20 mouse cellular contexts compared by ENCODE assay signal in the genomic region with DNA sequence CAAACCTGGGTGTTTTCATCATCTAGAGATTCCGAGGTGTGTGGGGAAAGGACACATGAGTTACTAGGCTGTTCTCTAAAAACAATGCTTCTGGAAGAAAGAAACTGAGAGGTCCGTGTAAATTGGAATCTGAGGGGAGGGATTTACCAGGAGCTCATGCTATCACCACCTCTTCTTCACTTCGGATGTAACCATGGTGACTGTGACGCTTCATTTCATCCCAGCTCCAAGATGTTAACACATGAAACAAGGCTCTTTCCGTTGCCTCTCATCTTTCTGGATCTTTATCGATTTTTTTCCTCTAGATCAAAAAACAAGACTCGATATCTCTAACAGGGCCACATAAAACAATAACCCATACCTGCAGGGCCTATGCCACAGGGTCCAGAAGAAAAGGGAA.
DNase-seq lines count a peak whose midpoint lies in the region; ATAC-seq and TF ChIP-seq lines count a peak whose summit lies in the region.
"Had no signal": no experiment of that assay in that cellular context is flagged by ENCODE, and none has a peak within 500 bp of the region (broad histone marks: within the 10 kb centered on the region; RNA-seq: fewer than 3 reads in every experiment).

No protein-coding gene starts in this region.

- H3K4me2 ChIP-seq in hindbrain, postnatal 0 days (ENCODE audit: low read depth, low read length), result no peak overlapping the region
- H3K4me2 ChIP-seq in hindbrain, embryonic 12.5 days (replicated peaks), result no peak overlapping the region
- no peak overlapping the region for H3K4me2 ChIP-seq in midbrain, postnatal 0 days (ENCODE audit: low read depth, low read length, poor library complexity, severe bottlenecking)
- no peak overlapping the region for H3K4me2 ChIP-seq in midbrain, embryonic 11.5 days
- H3K4me2 ChIP-seq: heart, embryonic 11.5 days; heart, embryonic 15.5 days; hindbrain, embryonic 14.5 days had no signal

- TF ChIP-seq POLR2A in brain, embryonic 14.5 days (IDR thresholded peaks at IDR 0.05; ENCODE audit: borderline replicate concordance, extremely low read depth, insufficient read depth, insufficient read length, poor library complexity, severe bottlenecking), result no peak

- ATAC-seq in hindbrain, postnatal 0 days, result no peak
- ATAC-seq in hindbrain, embryonic 12.5 days (ENCODE audit: low FRiP score), result no peak
- no peak for ATAC-seq in midbrain, postnatal 0 days (ENCODE audit: low FRiP score)
- ATAC-seq in midbrain, embryonic 11.5 days (ENCODE audit: low FRiP score), result no peak
- ATAC-seq: forebrain, embryonic 14.5 days; Patski had no signal

- DNase-seq in hindbrain, postnatal 0 days (ENCODE audit: low spot score), result peak; percentile 38
- DNase-seq in midbrain, postnatal 0 days (ENCODE audit: low spot score), result peak; percentile 37
- no peak for DNase-seq in midbrain, embryonic 11.5 days (ENCODE audit: low spot score, missing footprints)
- DNase-seq in R1 (ENCODE audit: low read depth, low spot score) (peak; percentile 18), liver (no peak)
- DNase-seq in brain, embryonic 14.5 days (ENCODE audit: low read depth), result peak; percentile 60
- DNase-seq: adrenal gland, postnatal 10 days; cerebellum, adult 18-20 months; cerebellum, adult 9-11 months; cerebellum, postnatal 36 days; gastrocnemius, postnatal 14 days; heart, adult 2 months; heart, postnatal 14 days had no signal

- no peak overlapping the region for H3K9ac ChIP-seq in hindbrain, postnatal 0 days (replicated peaks; ENCODE audit: low read length)
- H3K9ac ChIP-seq in hindbrain, embryonic 12.5 days, result no peak overlapping the region
- no peak overlapping the region for H3K9ac ChIP-seq in midbrain, postnatal 0 days (replicated peaks; ENCODE audit: low read length, poor library complexity, severe bottlenecking)
- no peak overlapping the region for H3K9ac ChIP-seq in midbrain, embryonic 11.5 days (ENCODE audit: low read length)
- H3K9ac ChIP-seq: heart, embryonic 15.5 days; hindbrain, embryonic 14.5 days had no signal

- no peaks in the 10 kb centered on the region for H3K9me3 ChIP-seq in hindbrain, postnatal 0 days (ENCODE audit: low read length)
- H3K9me3 ChIP-seq in hindbrain, embryonic 12.5 days (replicated peaks), result no peaks in the 10 kb centered on the region
- no peaks in the 10 kb centered on the region for H3K9me3 ChIP-seq in midbrain, postnatal 0 days (ENCODE audit: low read length)
- H3K9me3 ChIP-seq in midbrain, embryonic 11.5 days (ENCODE audit: control insufficient read depth, low read length), result no peaks in the 10 kb centered on the region
- H3K9me3 ChIP-seq: heart, embryonic 15.5 days had no signal

- WGBS in hindbrain, postnatal 0 days, result 38% methylated on average over 7 of the region's 7 CpGs
- 50% methylated on average over 7 of the region's 7 CpGs for WGBS in hindbrain, embryonic 12.5 days
- WGBS in midbrain, postnatal 0 days, result 25% methylated on average over 7 of the region's 7 CpGs
- 46% methylated on average over 7 of the region's 7 CpGs for WGBS in midbrain, embryonic 11.5 days

- no peaks in the 10 kb centered on the region for H3K4me1 ChIP-seq in hindbrain, postnatal 0 days (ENCODE audit: insufficient read depth, low read length)
- no peaks in the 10 kb centered on the region for H3K4me1 ChIP-seq in hindbrain, embryonic 12.5 days
- H3K4me1 ChIP-seq in midbrain, postnatal 0 days (ENCODE audit: insufficient read depth, low read length), result no peaks in the 10 kb centered on the region
- no peaks in the 10 kb centered on the region for H3K4me1 ChIP-seq in midbrain, embryonic 11.5 days (ENCODE audit: control insufficient read depth, insufficient read depth, low read length)
- H3K4me1 ChIP-seq: heart, embryonic 15.5 days had no signal

- no peaks in the 10 kb centered on the region for H3K27me3 ChIP-seq in hindbrain, postnatal 0 days (ENCODE audit: insufficient read depth, low read length)
- no peaks in the 10 kb centered on the region for H3K27me3 ChIP-seq in hindbrain, embryonic 12.5 days
- H3K27me3 ChIP-seq in midbrain, postnatal 0 days (ENCODE audit: insufficient read depth, low read length), result no peaks in the 10 kb centered on the region
- no peaks in the 10 kb centered on the region for H3K27me3 ChIP-seq in midbrain, embryonic 11.5 days (ENCODE audit: control insufficient read depth, insufficient read depth, low read length)
- H3K27me3 ChIP-seq: CH12.LX; heart, embryonic 15.5 days; Patski had no signal

- H3K27ac ChIP-seq in hindbrain, postnatal 0 days, result no peak overlapping the region
- no peak overlapping the region for H3K27ac ChIP-seq in hindbrain, embryonic 12.5 days
- H3K27ac ChIP-seq in midbrain, postnatal 0 days (ENCODE audit: low read depth, low read length), result no peak overlapping the region
- H3K27ac ChIP-seq in midbrain, embryonic 11.5 days (ENCODE audit: low read depth, low read length), result no peak overlapping the region
- H3K27ac ChIP-seq: heart, adult 2 months; heart, embryonic 15.5 days; hindbrain, embryonic 14.5 days had no signal

- TF ChIP-seq CTCF in hindbrain, postnatal 0 days (IDR thresholded peaks at IDR 0.05; ENCODE audit: low read depth), result no peak
- TF ChIP-seq CTCF in midbrain, postnatal 0 days (IDR thresholded peaks at IDR 0.05), result no peak
- no peak for TF ChIP-seq CTCF in brain, embryonic 14.5 days (IDR thresholded peaks at IDR 0.05; ENCODE audit: borderline replicate concordance, extremely low read depth, insufficient read depth, insufficient read length)

- H3K36me3 ChIP-seq in hindbrain, postnatal 0 days (ENCODE audit: insufficient read depth, low read length), result no peaks in the 10 kb centered on the region
- no peaks in the 10 kb centered on the region for H3K36me3 ChIP-seq in hindbrain, embryonic 12.5 days
- no peaks in the 10 kb centered on the region for H3K36me3 ChIP-seq in midbrain, postnatal 0 days (ENCODE audit: insufficient read depth, low read length)
- H3K36me3 ChIP-seq in midbrain, embryonic 11.5 days (ENCODE audit: control insufficient read depth, insufficient read depth, low read length), result no peaks in the 10 kb centered on the region
- H3K36me3 ChIP-seq: heart, embryonic 15.5 days had no signal

- no peak overlapping the region for H3K4me3 ChIP-seq in hindbrain, postnatal 0 days (ENCODE audit: low read length)
- H3K4me3 ChIP-seq in hindbrain, embryonic 12.5 days, result no peak overlapping the region
- H3K4me3 ChIP-seq in midbrain, postnatal 0 days (ENCODE audit: low read depth, low read length), result no peak overlapping the region
- H3K4me3 ChIP-seq in midbrain, embryonic 11.5 days (ENCODE audit: low read depth, low read length), result no peak overlapping the region
- H3K4me3 ChIP-seq: heart, adult 2 months; heart, embryonic 15.5 days had no signal

Comparison
In these comparisons a context has a peak if more than half of its experiments do, and no peak if none do; other contexts are left out.
1. DNase-seq: peak in hindbrain, postnatal 0 days (single experiment), midbrain, postnatal 0 days (single experiment), R1 (single experiment) and brain, embryonic 14.5 days (single experiment); none in midbrain, embryonic 11.5 days (single experiment) and liver (single experiment).